Mouse (Mus musculus) heart, embryonic 15.5 days (tissue): ENCODE measurements around the gene Anapc15. TPM values are rescaled to one million over a fixed set of nuclear protein-coding genes. Genes with fewer than 3 reads are reported as not detected.

ENCODE experiments used
- ATAC-seq: fragments of 200-750 bp; cut with Nextera tagmentation; replicated peaks from 2 replicates; pipeline ENCODE4 v1.8.0; 2017; ENCODE audit warnings: low read depth, moderate TSS enrichment; ENCODE audit not compliant: insufficient number of reproducible peaks, insufficient read depth, low FRiP score
- H3K27ac ChIP-seq: fragments of 300-500 bp; sonication (generic); 2 replicates; pipeline ENCODE4 v1.5.1; 2015; ENCODE audit warnings: mild to moderate bottlenecking, inconsistent platforms
- H3K27me3 ChIP-seq: fragments of 300-500 bp; sonication (generic); 2 replicates; pipeline ENCODE4 v1.6.1; 2015; ENCODE audit warnings: inconsistent platforms
- H3K36me3 ChIP-seq: fragments of 300-500 bp; sonication (generic); 2 replicates; pipeline ENCODE4 v1.6.1; 2015; ENCODE audit warnings: mild to moderate bottlenecking, inconsistent platforms
- H3K4me1 ChIP-seq: fragments of 300-500 bp; sonication (generic); replicated peaks from 2 replicates; pipeline ENCODE4 v1.6.1; 2015; ENCODE audit warnings: inconsistent platforms
- H3K4me2 ChIP-seq: fragments of 300-500 bp; sonication (generic); 2 replicates; pipeline ENCODE4 v1.6.1; 2015; ENCODE audit warnings: inconsistent platforms, mild to moderate bottlenecking, moderate library complexity
- H3K4me3 ChIP-seq: fragments of 300-500 bp; sonication (generic); 2 replicates; pipeline ENCODE4 v1.5.1; 2015; ENCODE audit warnings: mild to moderate bottlenecking, inconsistent platforms
- H3K9ac ChIP-seq: fragments of 300-500 bp; sonication (generic); 2 replicates; pipeline ENCODE4 v1.6.1; 2015; ENCODE audit warnings: mild to moderate bottlenecking, inconsistent platforms
- H3K9me3 ChIP-seq: fragments of 300-500 bp; sonication (generic); replicated peaks from 2 replicates; pipeline ENCODE4 v1.6.1; 2016; ENCODE audit warnings: inconsistent platforms
- WGBS: fragments of 180-500 bp; shearing (Covaris S2); methylation state at CpG from one replicate; pipeline ENCODE4 v1.1.7; 2015; ENCODE audit warnings: mixed read lengths; 5-methylcytosine and 5-hydroxymethylcytosine counted together
- polyA plus RNA-seq: library from polyadenylated mRNA; unstranded; fragments of >200 nt; fragmentation: Nextera tagmentation; extraction: Ambion mirVana; gene quantifications from 2 replicates; pipeline ENCODE4 v1.2.1, GENCODE M21; 2015

The Anapc15 gene
- polyA plus RNA-seq, 1 experiment from 2014 or later = 48.3 TPM

GRCm38 (mm10) chr7:101852846-101853245 is 10.7 kb upstream of the Anapc15 start:
- 79% methylated on average over 6 of the region's 6 CpGs for WGBS
- Histone ChIP-seq H3K27ac (no peak overlapping the region), H3K4me2 (no peak overlapping the region), H3K27me3 (no peaks in the 10 kb centered on the region), H3K9ac (no peak overlapping the region), H3K4me3 (no peak overlapping the region), H3K4me1 (no peaks in the 10 kb centered on the region), H3K36me3 (no peaks in the 10 kb centered on the region), H3K9me3 (no peaks in the 10 kb centered on the region)
- ATAC-seq = no peak

GRCm38 (mm10) chr7:101853816-101854215 is 9.7 kb upstream of the Anapc15 start:
- no peak for ATAC-seq
- Histone ChIP-seq H3K27me3 (no peaks in the 10 kb centered on the region), H3K4me1 (no peaks in the 10 kb centered on the region), H3K36me3 (no peaks in the 10 kb centered on the region), H3K9ac (no peak overlapping the region), H3K9me3 (no peaks in the 10 kb centered on the region), H3K27ac (no peak overlapping the region), H3K4me3 (no peak overlapping the region), H3K4me2 (no peak overlapping the region)
- whole genome bisulfite sequencing = 55% methylated on average over 2 of the region's 2 CpGs

DNA sequence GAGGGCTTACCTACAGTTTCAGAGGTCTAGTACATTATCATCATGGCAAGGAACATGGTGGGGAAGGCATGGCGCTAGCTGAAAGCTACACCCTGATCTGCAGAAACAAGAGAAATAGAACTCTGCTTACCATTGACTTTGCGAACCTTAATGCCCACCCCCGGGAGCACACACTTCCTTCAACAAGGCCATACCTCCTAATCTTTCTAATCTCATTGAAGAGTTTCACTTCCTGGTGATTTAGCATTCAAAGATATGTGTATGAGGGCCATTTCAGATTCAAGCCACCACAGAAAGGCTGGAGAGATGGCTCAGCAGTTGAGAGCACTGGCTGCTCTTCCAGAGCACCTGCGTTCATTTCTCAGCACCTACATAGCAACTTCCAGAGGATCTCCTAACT is 6.4 kb upstream of the Anapc15 start, which contains the start of gene Folr2:
Gene Folr2, minus strand, starts transcription at position 101 of the 400 bp plus-strand sequence.
- Histone ChIP-seq H3K36me3 (no peaks in the 10 kb centered on the region), H3K4me1 (no peaks in the 10 kb centered on the region), H3K27ac (no peak within 1 kb of the TSS), H3K4me3 (no peak within 1 kb of the TSS), H3K27me3 (no peaks in the 10 kb centered on the region), H3K9ac (no peak within 1 kb of the TSS), H3K4me2 (no peak within 1 kb of the TSS), H3K9me3 (no peaks in the 10 kb centered on the region)
- WGBS = 86% methylated on average over 4 of the region's 4 CpGs
- ATAC-seq = no peak

DNA sequence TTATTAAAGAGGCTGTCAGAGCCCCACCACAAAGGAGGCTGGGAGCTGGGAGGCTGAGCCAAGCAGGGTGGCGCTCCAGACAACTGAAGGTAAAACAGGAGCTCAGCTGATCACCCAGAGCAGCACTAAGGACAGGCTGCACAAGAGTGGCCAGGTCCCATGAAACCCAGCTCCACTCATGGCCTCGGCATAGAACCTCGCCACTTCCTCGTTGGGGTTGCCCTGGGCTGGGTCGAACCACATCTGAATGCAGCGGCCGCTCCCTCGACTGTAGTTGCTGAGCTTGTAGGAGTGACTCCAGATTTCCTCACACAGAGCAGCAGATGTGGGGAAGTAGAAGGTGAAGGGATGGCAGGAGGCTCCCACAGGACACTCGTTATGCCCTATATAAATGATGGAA is 5.2 kb upstream of the Anapc15 start:
- Histone ChIP-seq H3K27me3 (no peaks in the 10 kb centered on the region), H3K36me3 (no peaks in the 10 kb centered on the region), H3K4me3 (no peak overlapping the region), H3K4me2 (no peak overlapping the region), H3K9ac (no peak overlapping the region), H3K9me3 (no peaks in the 10 kb centered on the region), H3K27ac (no peak overlapping the region), H3K4me1 (no peaks in the 10 kb centered on the region)
- no peak for ATAC-seq
- 73% methylated on average over 9 of the region's 9 CpGs for WGBS

DNA sequence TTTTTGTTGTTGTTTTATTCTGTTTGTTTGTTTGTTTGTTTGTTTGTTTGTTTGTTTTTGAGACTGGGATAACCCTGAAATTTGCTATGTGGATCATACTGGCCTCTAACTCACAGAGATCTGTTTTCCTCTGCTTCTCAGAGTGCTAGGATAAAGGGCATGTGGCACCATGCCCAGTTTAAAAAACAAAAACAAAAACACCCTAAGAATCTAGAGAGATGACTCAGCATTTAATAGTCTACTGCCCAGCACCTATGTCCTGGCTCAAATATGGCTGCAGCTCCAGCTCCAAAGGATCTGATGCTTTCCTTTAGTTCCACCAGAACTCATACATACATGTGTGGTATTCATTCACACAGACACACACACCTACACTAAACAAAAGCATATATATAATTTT is 2.5 kb upstream of the Anapc15 start:
- no peak overlapping the region for H3K4me2 ChIP-seq
- H3K9me3 ChIP-seq = no peaks in the 10 kb centered on the region
- H3K4me3 ChIP-seq = no peak overlapping the region
- H3K9ac ChIP-seq = no peak overlapping the region
- H3K27me3 ChIP-seq = no peaks in the 10 kb centered on the region
- ATAC-seq = no peak
- no peak overlapping the region for H3K27ac ChIP-seq
- no peaks in the 10 kb centered on the region for H3K4me1 ChIP-seq
- H3K36me3 ChIP-seq = no peaks in the 10 kb centered on the region

- no peak overlapping the region for H3K27ac ChIP-seq
- H3K36me3 ChIP-seq = no peaks in the 10 kb centered on the region
- H3K4me1 ChIP-seq = no peaks in the 10 kb centered on the region
- no peak overlapping the region for H3K9ac ChIP-seq
- no peaks in the 10 kb centered on the region for H3K27me3 ChIP-seq
- no peak for ATAC-seq
- H3K4me3 ChIP-seq = no peak overlapping the region
- no peaks in the 10 kb centered on the region for H3K9me3 ChIP-seq
- 66% methylated on average over 3 of the region's 3 CpGs for WGBS
- no peak overlapping the region for H3K4me2 ChIP-seq
Observed at GRCm38 (mm10) chr7:101862291-101862690, 1.2 kb upstream of the Anapc15 start.

DNA sequence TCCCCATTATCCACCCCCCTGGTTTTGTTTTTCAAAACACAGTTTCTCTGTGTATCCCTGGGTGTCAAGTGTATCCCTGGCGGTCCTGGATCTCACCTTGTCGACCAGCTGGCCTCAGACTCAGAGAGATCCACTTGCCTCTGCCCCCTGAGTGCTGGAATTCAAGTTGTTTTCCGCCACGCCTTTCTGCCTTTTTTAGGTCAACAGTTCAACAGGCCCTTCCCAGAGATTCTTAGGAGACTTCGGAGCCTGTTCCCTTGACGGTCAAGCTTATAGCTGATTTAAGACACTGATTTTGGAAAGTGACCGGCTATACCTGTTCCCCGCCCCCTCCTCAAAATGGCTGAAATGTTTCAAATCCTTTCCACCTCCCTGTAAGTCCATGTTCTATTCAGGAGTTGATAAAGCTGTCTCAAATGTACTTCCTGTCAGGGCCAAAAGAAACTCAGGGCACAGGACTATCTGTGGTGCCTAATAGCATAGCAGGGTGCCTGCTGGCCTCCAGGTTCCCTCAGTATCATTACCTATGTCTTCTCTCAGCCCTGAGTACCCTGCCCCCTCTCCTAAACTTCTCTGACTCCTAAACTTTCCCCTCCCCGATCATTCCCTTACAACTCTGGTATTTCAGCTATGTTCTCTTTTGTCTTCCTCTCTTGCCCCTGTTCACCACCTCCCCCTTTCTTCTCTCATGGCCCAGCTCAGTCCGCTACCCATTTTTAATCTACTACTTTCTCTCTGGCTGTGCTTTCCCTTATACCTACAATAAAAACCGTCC is 3.2 kb downstream of the Anapc15 start:
- Histone ChIP-seq H3K27me3 (no peaks in the 10 kb centered on the region), H3K9me3 (no peaks in the 10 kb centered on the region), H3K36me3 (no peaks in the 10 kb centered on the region), H3K4me3 (no peak overlapping the region), H3K4me1 (peaks cover 19% of the 10 kb centered on the region), H3K9ac (no peak overlapping the region), H3K27ac (no peak overlapping the region), H3K4me2 (no peak overlapping the region)
- ATAC-seq = no peak
- 76% methylated on average over 11 of the region's 11 CpGs for WGBS

DNA sequence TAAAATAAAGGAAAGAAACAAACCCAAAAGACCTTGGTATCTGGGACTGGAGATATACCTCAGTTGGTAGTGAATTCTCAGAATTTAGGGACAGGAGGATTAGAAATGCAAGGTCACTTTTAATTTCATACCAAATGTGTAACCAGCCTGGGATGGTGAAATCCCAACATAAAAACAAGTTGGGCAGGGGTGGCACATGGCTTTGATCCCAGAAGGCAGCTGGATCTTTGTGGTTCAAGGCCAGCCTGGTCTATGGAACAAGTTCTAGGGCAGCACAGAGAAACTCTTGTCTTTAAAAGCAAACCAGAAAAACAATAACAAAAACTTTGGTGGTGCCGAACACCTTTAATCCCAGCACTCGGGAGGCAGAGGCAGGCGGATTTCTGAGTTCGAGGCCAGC is 4.0 kb downstream of the Anapc15 start:
- H3K4me3 ChIP-seq = no peak overlapping the region
- no peaks in the 10 kb centered on the region for H3K27me3 ChIP-seq
- H3K4me2 ChIP-seq = no peak overlapping the region
- H3K9me3 ChIP-seq = no peaks in the 10 kb centered on the region
- no peak overlapping the region for H3K9ac ChIP-seq
- H3K36me3 ChIP-seq = no peaks in the 10 kb centered on the region
- H3K4me1 ChIP-seq = peaks cover 19% of the 10 kb centered on the region
- no peak for ATAC-seq
- WGBS = 88% methylated on average over 4 of the region's 4 CpGs
- no peak overlapping the region for H3K27ac ChIP-seq

GRCm38 (mm10) chr7:101868241-101869162 is 5.0 kb downstream of the Anapc15 start:
- Histone ChIP-seq H3K9me3 (no peaks in the 10 kb centered on the region), H3K27ac (peak overlapping the region; percentile 48), H3K27me3 (no peaks in the 10 kb centered on the region), H3K4me3 (no peak overlapping the region), H3K36me3 (no peaks in the 10 kb centered on the region), H3K4me2 (no peak overlapping the region), H3K9ac (no peak overlapping the region), H3K4me1 (peaks cover 21% of the 10 kb centered on the region)
- ATAC-seq = 0 out of 2 replicates have a peak, but pooled peaks have one; percentile 50
- WGBS = 57% methylated on average over 13 of the region's 13 CpGs

DNA sequence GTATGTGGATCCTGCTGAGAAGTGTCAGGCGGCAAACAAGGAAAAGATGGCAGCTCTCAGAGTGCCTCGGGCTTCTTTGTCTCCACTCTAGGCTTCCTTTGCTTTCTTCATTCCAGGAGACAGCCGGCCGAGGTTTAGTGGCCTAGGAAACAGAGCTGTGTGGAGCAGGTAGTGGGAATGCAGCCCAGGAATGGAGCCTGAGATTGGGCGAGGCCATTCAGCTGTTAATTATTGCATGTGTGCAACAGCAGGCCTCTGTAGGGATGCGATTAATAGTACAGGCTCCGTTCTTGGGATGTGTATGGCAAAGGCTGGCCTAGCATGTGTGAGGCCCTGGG is 5.6 kb downstream of the Anapc15 start:
- H3K9ac ChIP-seq = no peak overlapping the region
- no peaks in the 10 kb centered on the region for H3K9me3 ChIP-seq
- H3K27me3 ChIP-seq = no peaks in the 10 kb centered on the region
- H3K36me3 ChIP-seq = no peaks in the 10 kb centered on the region
- ATAC-seq = no peak
- H3K4me1 ChIP-seq = peaks cover 21% of the 10 kb centered on the region
- no peak overlapping the region for H3K4me2 ChIP-seq
- no peak overlapping the region for H3K4me3 ChIP-seq
- WGBS = 72% methylated on average over 7 of the region's 7 CpGs
- no peak overlapping the region for H3K27ac ChIP-seq

DNA sequence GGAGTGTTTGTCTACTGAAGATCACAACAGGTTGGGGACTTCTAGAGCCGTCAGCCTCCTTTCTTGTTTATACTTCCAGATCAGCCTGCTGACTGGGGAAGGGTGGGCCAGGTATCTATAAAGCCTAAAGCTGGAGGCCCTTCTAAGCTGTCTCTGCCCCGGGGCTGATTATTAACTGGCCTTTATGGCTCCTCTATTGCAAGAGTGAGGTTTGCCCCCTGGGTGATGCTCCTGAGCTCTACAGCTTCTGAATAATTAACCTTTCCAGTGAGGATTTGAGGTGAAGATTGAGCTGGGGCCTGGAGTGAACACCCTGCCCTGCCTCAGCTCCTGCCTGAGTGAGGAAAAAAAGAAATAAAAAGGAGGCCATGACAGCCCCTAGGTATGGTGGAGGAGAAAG is 7.1 kb downstream of the Anapc15 start, which contains the start of gene Folr1:
Gene Folr1, minus strand, starts transcription at position 160 of the 400 bp plus-strand sequence.
- Histone ChIP-seq H3K27me3 (no peaks in the 10 kb centered on the region), H3K4me3 (no peak within 1 kb of the TSS), H3K9me3 (no peaks in the 10 kb centered on the region), H3K4me2 (no peak within 1 kb of the TSS), H3K36me3 (no peaks in the 10 kb centered on the region), H3K27ac (peak within 1 kb of the TSS; percentile 11), H3K9ac (no peak within 1 kb of the TSS), H3K4me1 (peaks cover 21% of the 10 kb centered on the region)
- no peak for ATAC-seq
- 86% methylated on average over 2 of the region's 2 CpGs for WGBS
